Mouse (Mus musculus) kidney, adult 8-10 months (tissue): ENCODE results near the gene Zmpste24.
A peak's percentile ranks its signal among the peaks of the same experiment; 100 is the strongest.

Experiments
- DNase-seq, 2 experiments: peaks; one replicate each; pipeline ENCODE4 v3.0.0; 2022

Gene Zmpste24

DNA sequence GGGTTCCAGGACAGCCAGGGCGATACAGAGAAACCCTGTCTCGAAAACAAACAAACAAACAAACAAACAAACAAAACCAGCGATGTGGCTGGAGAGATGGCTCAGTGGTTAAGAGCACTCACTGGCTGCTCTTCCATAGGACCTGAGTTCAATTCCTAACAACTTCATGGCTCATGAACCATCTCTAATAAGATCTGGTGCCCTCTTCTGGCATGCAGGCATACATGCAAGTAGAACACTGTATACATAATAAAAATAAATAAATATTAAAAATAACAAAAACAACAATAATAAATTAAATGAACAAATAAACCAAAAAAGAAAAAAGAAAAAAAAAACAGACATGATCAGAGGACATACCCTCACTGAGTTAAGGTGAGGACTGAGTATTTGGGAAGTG is 68.4 kb downstream of the Zmpste24 start:
- DNase-seq, result no peak

DNA sequence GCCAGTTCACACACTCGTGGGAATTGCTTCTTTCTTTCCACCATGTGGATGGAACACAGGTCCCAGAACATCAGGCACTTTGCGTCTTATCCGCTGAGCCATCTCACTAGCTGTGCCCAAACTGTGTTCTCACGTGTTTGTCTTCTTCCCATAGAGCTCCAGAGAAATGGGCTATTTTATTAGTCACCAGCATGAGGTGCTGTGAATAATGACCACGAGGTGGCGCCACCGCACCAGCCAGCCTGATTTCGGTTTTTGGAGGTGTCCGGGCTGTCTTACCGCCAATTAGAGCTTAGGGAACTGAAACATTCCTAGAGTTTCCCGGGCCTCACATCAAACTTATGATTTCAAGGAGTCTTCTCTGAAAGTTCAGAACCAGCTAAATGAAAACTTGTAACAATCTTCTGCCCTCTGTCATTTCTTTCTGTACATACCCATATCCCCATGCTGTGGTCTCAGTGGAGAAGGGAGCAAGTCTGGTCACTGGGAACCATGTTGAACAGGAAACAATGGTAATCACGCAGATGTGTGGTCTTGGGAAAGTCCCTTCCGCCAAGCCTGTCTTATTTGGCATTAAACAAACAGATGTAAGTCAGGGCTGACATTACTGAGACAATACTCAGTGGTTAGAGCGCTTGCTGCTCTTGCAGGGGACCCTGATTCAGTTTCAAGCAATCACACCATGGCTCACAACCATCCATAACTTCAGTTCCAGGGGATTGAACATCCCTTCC is 69.2 kb downstream of the Zmpste24 start:
- DNase-seq, result peak in 1 of 2 experiments; percentile 67

DNA sequence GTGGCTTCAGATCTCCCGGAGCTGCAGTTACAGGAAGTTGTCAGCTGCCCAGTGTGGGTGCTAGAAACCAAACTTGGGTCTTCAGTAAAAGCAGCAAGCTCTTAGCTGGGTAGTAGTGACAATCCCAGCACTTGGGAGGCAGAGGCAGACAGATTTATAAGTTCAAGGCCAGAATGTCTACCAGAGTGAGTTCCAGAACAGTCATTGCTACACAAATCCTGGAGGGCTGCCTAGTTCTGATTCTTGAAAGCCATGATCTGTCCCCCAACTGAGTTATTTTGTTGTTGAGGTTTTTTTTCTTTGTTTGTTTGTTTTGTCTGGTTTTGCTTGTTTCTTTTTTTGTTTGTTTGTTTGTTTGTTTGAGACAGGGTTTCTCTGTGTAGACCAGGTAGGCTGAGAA is 69.9 kb downstream of the Zmpste24 start:
- no peak for DNase-seq

DNA sequence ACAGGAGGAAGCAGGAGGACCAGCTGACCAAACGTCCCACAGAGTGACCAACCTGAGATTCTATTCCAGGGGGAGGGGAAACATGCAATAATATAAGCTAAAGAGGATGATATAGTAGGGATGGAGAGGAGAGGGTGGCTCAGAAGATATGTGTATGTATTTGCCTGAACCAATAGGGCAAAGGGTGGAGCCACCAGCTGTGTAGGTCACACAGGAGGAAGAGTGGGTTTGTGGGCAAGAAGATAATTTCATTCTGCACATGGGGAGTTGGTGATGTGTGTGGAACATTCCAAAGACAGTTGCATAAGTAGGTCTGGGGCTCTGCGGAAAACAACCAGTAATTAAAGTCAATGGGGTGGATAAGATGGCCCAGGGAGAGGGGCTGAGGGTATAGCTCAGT is 72.4 kb downstream of the Zmpste24 start:
- DNase-seq, result no peak

DNA sequence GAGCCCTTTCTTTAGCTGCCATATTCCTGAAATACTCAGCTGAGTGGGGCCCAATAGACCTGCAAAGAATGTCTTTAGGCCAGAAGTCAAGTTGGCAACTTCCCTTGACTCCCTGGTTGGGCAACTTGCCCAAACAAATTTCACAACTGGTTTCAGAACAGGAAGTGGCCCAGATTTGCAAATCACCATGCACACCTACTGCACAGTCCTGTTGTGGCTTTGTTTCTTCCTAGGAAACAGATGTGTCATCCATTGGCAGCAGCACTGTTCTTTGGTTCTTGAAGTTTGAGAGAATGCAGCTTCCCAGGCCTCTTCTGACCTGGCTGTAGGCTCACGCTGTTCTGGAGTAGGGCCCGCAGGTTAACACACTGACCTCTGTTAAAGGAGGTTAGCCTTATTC is 74.1 kb downstream of the Zmpste24 start:
- DNase-seq, result peak; percentile 67 to 68

DNA sequence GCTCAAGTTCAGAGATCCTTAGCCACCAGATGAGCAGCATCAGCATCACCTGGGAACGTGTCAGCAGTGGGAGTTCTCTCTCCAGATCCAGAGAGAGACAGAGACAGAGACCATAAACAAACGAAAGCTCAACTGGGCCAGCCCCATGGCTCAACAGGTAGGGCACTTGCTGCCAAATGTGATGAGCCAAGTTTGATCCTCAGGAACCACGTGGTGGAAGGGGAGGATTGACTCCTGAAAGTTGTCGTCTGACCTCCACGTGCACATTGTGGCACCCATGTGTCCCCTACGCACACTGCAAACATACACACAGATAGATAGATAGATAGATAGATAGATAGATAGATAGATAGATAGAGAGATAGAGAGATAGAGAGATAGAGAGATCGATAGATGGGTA is 74.6 kb downstream of the Zmpste24 start:
- DNase-seq, result no peak

DNA sequence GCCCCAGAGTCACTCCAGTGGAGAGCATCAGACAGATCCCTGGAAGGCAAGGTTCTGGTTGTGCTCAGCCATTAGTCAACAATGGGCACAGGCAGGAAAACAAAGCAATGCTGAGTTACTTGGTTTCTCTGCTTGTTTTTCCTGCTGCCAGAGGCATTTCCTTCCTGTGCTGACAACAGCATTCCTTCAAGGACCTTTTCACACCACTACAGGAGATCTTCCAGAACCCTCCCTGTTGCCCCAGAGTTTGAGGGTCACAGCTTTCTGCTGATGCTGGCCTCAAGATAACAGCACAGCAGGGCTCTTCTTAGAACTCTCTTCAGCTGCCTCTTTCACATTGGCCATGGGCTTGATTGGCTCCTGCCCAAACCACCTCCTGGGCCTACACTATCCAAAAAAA is 76.1 kb downstream of the Zmpste24 start:
- peak; percentile 65 to 79 for DNase-seq

DNA sequence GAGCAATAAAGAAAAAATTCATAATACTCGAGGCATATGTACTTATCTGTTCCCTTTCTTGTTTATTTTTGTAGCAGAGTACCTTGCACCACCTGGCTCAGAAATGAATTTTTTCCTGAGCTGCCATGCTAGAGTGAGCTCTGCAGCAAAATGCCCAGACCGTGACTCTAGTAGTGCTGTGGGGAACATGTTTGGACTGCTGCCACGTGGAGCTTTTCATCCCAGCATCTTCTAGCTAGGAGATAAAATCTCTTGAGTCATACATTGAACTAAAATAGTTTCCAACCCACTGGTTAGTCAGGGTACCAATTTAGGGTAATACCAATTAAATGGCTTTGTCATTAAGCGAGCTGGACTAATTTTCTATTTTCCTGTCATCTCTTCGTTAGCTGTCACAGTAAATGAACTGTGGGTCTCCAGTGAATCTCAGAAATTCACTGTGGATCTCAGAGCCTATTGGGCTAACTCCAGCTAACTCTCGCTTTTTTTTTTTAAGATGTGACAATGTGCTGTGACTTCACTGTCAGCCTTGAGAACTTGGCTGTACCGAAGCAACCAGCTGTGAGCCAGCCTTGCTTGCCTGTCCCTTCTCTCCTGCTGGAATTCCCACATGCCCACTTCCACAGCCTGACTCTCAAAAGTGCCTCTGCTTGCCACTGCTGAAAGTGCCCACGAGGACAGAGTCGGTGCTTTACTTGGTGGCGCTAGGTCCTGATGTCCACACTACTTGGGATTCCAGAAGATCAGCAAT is 77.8 kb downstream of the Zmpste24 start:
- DNase-seq, result peak in 1 of 2 experiments; percentile 34

DNA sequence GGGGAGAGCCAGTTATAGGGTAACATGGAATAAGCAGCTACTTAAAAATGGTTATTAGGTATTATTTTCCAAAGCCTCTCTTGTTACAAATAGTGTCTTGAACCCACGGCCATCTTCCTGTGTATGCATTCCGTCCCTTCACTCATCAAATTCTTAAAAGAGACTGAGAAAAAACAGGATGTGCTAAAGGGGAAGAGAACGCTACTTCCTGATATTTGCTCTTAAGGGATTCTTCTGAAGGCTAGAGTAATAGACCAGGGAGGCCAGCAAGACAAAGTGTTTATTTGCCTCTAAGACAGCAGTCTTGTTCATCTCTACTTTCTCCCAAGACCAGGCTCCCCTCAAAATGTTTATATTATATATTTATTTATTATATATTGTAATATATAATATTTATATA is 79.8 kb downstream of the Zmpste24 start:
- DNase-seq, result no peak

DNA sequence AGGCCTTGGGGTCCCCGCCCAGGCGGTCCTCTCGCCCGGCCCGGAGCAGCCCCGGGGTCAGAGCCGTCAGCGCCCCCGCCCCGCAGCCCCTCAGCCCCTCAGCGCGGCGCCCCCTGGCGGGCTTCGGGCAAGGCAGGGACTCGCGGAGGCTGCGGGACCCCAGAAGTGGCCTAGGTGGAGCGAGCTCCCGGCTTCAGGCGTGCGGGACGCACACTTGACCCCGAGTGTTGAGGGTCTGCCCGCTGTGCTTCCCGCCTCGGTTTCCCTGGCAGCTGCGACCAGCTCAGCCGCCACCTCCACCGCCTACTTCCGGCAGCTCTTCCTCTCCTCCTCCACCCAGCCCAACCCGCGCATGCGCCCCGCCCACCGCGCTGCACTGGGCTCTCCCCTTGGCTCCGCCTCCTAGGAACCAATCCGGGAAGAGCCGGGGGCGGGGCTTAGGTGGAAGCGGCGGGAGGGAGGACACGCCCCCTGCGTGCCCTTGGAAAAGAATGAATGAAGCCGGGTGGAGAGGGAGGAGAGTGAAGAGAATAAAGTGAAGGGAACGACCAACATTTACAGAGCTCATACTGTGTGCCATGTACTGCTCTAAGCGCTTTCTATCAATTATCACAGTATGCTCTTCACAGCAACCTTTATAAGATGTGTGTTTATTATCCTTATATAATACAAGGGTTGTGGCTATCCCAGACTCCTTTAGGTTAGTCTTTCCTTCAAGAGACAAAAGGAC is 80.9 kb downstream of the Zmpste24 start, which contains the start of gene Smap2:
Gene Smap2, minus strand, starts transcription at position 320 of the 730 bp plus-strand sequence.
- peak; percentile 98 to 99 for DNase-seq

DNA sequence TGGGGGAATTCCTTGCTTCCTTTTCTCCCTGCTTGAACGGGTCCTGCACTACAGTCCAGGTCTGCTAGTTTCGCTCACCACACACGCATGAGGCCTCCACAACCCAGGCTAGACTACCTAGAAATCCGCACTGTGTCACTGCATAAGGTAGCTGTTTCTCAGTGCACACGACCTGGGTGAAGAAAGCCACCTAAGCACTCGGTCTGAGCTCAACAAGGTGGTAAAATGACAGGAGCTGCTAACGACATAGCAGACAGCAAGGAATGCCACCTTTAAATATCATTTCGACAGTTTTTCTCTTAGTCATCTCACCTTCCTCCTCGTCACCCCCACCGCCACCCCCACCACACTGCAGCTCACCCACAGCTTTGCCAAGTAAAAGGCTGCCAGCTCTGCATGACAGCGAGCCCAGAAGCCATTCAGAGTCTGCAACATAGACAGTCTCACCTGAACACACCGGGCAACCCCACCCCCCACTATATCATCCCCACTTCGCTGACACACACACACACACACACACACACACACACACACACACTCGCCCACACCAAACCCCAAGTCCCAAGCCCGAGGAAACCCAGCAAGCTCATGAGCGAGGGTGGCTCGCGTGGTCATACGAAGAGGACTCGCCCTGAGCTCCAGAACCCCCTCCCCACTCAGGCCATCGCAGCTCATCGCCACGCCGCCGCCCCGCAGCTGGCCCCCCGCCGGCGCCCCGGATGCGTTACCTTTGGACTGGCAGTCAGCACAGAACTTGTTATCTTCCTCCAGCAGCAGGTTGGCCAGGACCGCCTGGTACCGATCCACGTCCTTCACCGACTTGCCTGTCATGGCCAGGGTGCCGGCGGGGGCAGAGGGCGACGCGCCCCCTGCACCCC is 81.8 kb downstream of the Zmpste24 start:
- DNase-seq, result peak in 1 of 2 experiments; percentile 42

DNA sequence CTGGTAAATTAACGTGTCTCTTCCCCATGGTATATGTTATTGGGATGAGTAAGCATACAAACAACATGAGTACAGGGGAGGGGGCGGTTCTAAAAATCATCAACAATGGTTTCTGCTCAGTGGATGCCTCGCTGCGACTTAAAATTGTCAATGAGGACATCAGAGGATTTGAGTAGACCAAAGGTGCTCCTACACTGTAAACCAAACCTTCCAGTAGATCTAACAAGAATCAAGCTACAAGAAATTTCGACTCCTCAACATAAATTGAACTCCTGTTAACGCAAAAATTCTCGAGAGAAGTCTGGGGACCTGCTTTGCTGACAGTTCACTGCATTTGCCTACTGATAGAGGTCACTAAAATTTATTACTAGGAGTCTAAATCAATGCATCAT is 82.8 kb downstream of the Zmpste24 start:
- DNase-seq, result no peak

DNA sequence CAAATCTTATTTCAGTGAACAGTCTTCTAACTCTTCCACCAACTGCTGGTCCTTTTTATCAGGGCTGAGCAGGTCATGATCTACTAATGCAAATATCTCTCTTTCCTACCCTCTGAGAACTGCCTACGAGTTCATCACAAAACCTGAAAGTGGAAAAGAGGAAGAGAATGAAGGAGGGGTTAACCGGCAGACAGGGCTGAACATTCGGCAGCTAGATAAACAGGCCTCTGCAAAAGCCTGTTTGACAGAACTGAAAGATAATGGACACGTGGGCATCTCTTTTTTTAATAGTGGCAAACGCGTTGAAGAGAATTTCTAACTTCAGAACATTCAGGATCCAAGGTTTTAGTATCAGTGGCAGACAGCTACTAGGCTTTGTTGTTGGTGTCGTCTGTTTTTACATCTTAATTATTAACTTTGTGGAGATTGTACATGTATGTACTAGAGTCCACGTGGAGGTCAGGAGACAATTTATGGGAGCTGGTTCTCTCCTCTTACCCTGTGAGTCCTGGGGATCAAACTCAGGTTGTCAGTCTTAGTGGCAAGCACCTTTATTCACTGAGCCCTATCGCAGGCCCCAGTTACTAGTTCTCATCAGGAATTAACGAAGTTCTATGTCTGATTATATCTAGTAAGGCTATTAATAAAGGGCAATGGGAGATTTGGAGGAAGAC is 83.3 kb downstream of the Zmpste24 start:
- no peak for DNase-seq

DNA sequence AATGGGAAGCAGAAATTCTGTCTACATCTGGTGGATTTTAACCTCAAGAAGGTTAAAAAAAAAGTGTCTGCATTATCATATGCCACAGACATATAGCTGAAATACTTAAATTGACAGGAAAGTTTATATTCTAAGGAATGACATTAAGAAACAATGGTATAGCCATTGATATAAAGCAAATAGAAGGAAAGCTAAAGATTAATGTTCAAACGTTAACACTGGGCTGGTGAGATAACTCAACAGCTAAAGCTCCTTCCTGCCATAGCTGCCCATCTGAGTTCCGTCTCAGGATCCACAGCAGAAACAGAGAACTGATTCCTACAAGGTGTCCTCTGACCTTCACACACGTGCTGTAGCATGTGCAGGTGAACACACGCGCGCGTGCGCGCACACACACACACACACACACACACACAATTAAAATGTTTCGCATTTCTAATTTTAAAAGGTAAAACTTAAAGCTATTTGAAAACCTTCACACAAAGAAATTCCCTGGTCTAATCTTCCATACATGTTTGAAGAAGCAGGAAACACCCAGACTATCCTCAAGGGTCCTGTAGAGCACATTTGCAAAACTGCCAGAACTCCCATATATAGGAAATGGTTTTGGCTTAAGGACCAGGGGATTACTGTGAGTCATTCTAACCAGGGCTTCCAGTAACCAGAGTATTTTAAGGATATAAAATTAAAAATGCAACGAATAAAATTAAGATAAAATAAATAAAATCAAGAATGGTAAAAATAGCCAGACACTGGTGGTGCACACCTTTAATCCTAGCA is 87.1 kb downstream of the Zmpste24 start:
- DNase-seq, result no peak
